Mouse (Mus musculus): ENCODE data around the gene Neurl4. TPM values are rescaled to one million over a fixed set of nuclear protein-coding genes. Genes with fewer than 3 reads are reported as not detected.
"Not testable (repeated sequence)": the region's sequence is repeated elsewhere in the genome, so short reads cannot be mapped to it uniquely, and the experiment has no call there.

Neurl4 gene
- total RNA-seq (2015) = 9.5 and 11.0 TPM in 2 replicates
- total RNA-seq (2017) = 20.2 and 21.6 TPM in 2 replicates

- peak; percentile 83 for ATAC-seq (replicated peaks; ENCODE audit: poor library complexity)
Measured at GRCm38 (mm10) chr11:69900471-69901405, at the start of gene Neurl4, which contains the start of gene 2810408A11Rik. Gene Neurl4, plus strand, starts transcription at chr11:69901072. Gene 2810408A11Rik, minus strand, starts transcription at chr11:69900987.

GRCm38 (mm10) chr11:69853994-69854393 lies 46.9 kb upstream of the Neurl4 start:
- peak; percentile 77 for ATAC-seq (replicated peaks; ENCODE audit: poor library complexity)

- no peak for ATAC-seq (replicated peaks; ENCODE audit: poor library complexity)
Measured at GRCm38 (mm10) chr11:69854680-69855079, 46.2 kb upstream of the Neurl4 start.

GRCm38 (mm10) chr11:69855347-69855746 lies 45.5 kb upstream of the Neurl4 start:
- peak; percentile 35 for ATAC-seq (replicated peaks; ENCODE audit: poor library complexity)

GRCm38 (mm10) chr11:69858113-69858998 lies 42.5 kb upstream of the Neurl4 start, which contains the start of gene Tnk1:
Gene Tnk1, minus strand, starts transcription at chr11:69858730.
- ATAC-seq (replicated peaks; ENCODE audit: poor library complexity) = no peak

- ATAC-seq (replicated peaks; ENCODE audit: poor library complexity) = not testable (repeated sequence)
Measured at GRCm38 (mm10) chr11:69863729-69864128, 37.1 kb upstream of the Neurl4 start.

GRCm38 (mm10) chr11:69864138-69864860 lies 36.6 kb upstream of the Neurl4 start:
- ATAC-seq (replicated peaks; ENCODE audit: poor library complexity) = peak; percentile 39; the same call in 1 of the 2 replicates

- ATAC-seq (replicated peaks; ENCODE audit: poor library complexity) = no peak
Measured at GRCm38 (mm10) chr11:69865561-69865960, 35.3 kb upstream of the Neurl4 start.

GRCm38 (mm10) chr11:69867335-69867734 lies 33.5 kb upstream of the Neurl4 start:
- no peak for ATAC-seq (replicated peaks; ENCODE audit: poor library complexity)

- no peak for ATAC-seq (replicated peaks; ENCODE audit: poor library complexity)
Measured at GRCm38 (mm10) chr11:69870289-69871069, 30.4 kb upstream of the Neurl4 start.

- no peak for ATAC-seq (replicated peaks; ENCODE audit: poor library complexity)
Measured at GRCm38 (mm10) chr11:69871822-69872221, 29.1 kb upstream of the Neurl4 start.

GRCm38 (mm10) chr11:69872451-69872850 lies 28.4 kb upstream of the Neurl4 start:
- no peak for ATAC-seq (replicated peaks; ENCODE audit: poor library complexity)

- no peak for ATAC-seq (replicated peaks; ENCODE audit: poor library complexity)
Measured at GRCm38 (mm10) chr11:69876186-69876585, 24.7 kb upstream of the Neurl4 start.

- peak; percentile 75 for ATAC-seq (replicated peaks; ENCODE audit: poor library complexity)
Measured at GRCm38 (mm10) chr11:69876867-69877266, 24.0 kb upstream of the Neurl4 start.

GRCm38 (mm10) chr11:69877878-69878277 lies 23.0 kb upstream of the Neurl4 start, which contains the start of gene Tmem95:
Gene Tmem95, minus strand, starts transcription at chr11:69878018.
- ATAC-seq (replicated peaks; ENCODE audit: poor library complexity) = no peak

GRCm38 (mm10) chr11:69878399-69878798 lies 22.5 kb upstream of the Neurl4 start:
- no peak for ATAC-seq (replicated peaks; ENCODE audit: poor library complexity)

- ATAC-seq (replicated peaks; ENCODE audit: poor library complexity) = peak; percentile 35
Measured at GRCm38 (mm10) chr11:69878952-69879351, 21.9 kb upstream of the Neurl4 start.

GRCm38 (mm10) chr11:69879711-69880110 lies 21.2 kb upstream of the Neurl4 start:
- ATAC-seq (replicated peaks; ENCODE audit: poor library complexity) = no peak

- ATAC-seq (replicated peaks; ENCODE audit: poor library complexity) = peak; percentile 35
Measured at GRCm38 (mm10) chr11:69880506-69880852, 20.4 kb upstream of the Neurl4 start.
